Mouse (Mus musculus) small intestine, adult 2 months (tissue): Measurements from ENCODE around the gene Meis2. TPM values are rescaled to one million over a fixed set of nuclear protein-coding genes. Genes with fewer than 3 reads are reported as not detected.

Experiments
- H3K27ac ChIP-seq: fragments of 200-500 bp; 2 replicates; pipeline ENCODE4 v1.5.1; 2012; ENCODE audit warnings: low read depth, low read length, control low read depth, inconsistent platforms; ENCODE audit not compliant: insufficient read depth
- H3K27me3 ChIP-seq: fragments of 200-500 bp; 2 replicates; pipeline ENCODE4 v1.6.1; 2012; ENCODE audit warnings: mild to moderate bottlenecking, moderate library complexity, low read length, inconsistent platforms; ENCODE audit not compliant: control insufficient read depth, insufficient read depth
- H3K36me3 ChIP-seq: fragments of 200-500 bp; 2 replicates; pipeline ENCODE4 v1.6.1; 2012; ENCODE audit warnings: mild to moderate bottlenecking, low read length, control low read depth, inconsistent platforms; ENCODE audit not compliant: control insufficient read depth, insufficient read depth
- H3K4me1 ChIP-seq: fragments of 200-500 bp; 2 replicates; pipeline ENCODE4 v1.6.1; 2012; ENCODE audit warnings: low read length, inconsistent platforms, mixed read lengths; ENCODE audit not compliant: control insufficient read depth, insufficient read depth, insufficient read length
- H3K4me3 ChIP-seq: fragments of 200-500 bp; 2 replicates; pipeline ENCODE4 v1.5.1; 2012; ENCODE audit warnings: low read depth, mild to moderate bottlenecking, control low read depth, inconsistent platforms, low read length, moderate library complexity
- CTCF ChIP-seq: fragments of 200-500 bp; IDR thresholded peaks from 2 replicates; pipeline ENCODE4 v1.5.1; 2012; ENCODE audit warnings: low read depth, mild to moderate bottlenecking, control low read depth, inconsistent platforms, low read length, moderate library complexity, mixed read lengths; ENCODE audit not compliant: insufficient replicate concordance, insufficient read length; ENCODE audit errors: extremely low read depth
- POLR2A ChIP-seq: fragments of 200-500 bp; IDR thresholded peaks from 2 replicates; pipeline ENCODE4 v1.6.1; 2012; ENCODE audit warnings: low read depth, mild to moderate bottlenecking, control low read depth, inconsistent platforms, low read length, moderate library complexity
- WGBS: fragments of 180-500 bp; shearing (Covaris S2); methylation state at CpG from one replicate; pipeline ENCODE4 v1.1.7; 2018; 5-methylcytosine and 5-hydroxymethylcytosine counted together
- polyA plus RNA-seq: library from polyadenylated mRNA; depleted of rRNA; stranded (reverse); fragments of >200 nt; gene quantifications from 2 replicates; pipeline ENCODE4 v1.2.3, GENCODE M21; 2012

Gene Meis2
- polyA plus RNA-seq, 1 experiment = 3.9 TPM

GRCm38 (mm10) chr2:115858927-115859326 lies 206.7 kb downstream of the Meis2 start:
- no peaks in the 10 kb centered on the region for H3K36me3 ChIP-seq
- H3K4me3 ChIP-seq = no peak overlapping the region
- peaks cover 64% of the 10 kb centered on the region for H3K27me3 ChIP-seq
- 29% methylated on average over 10 of the region's 10 CpGs for WGBS
- H3K4me1 ChIP-seq = peaks cover 4% of the 10 kb centered on the region; the same call in 1 of the 2 replicates
- no peak overlapping the region for H3K27ac ChIP-seq
- no peak for TF ChIP-seq CTCF
- TF ChIP-seq POLR2A = no peak

GRCm38 (mm10) chr2:115858246-115858645 lies 207.4 kb downstream of the Meis2 start:
- Histone ChIP-seq H3K4me3 (no peak overlapping the region), H3K36me3 (no peaks in the 10 kb centered on the region)
- WGBS = 50% methylated on average over 8 of the region's 8 CpGs

GRCm38 (mm10) chr2:115857123-115858080 lies 208.2 kb downstream of the Meis2 start:
- no peak overlapping the region for H3K4me3 ChIP-seq
- H3K4me1 ChIP-seq = peaks cover 7% of the 10 kb centered on the region; the same call in 1 of the 2 replicates
- no peak overlapping the region for H3K27ac ChIP-seq
- H3K27me3 ChIP-seq = peaks cover 68% of the 10 kb centered on the region
- TF ChIP-seq CTCF (no peak), POLR2A (no peak)
- H3K36me3 ChIP-seq = no peaks in the 10 kb centered on the region
- 48% methylated on average over 11 of the region's 11 CpGs for WGBS

More at GRCm38 (mm10) chr2:115858246-115858645, 207.4 kb downstream of the Meis2 start:
- H3K27me3 ChIP-seq = peaks cover 62% of the 10 kb centered on the region
- H3K27ac ChIP-seq = no peak overlapping the region
- TF ChIP-seq CTCF (no peak), POLR2A (no peak)
- peaks cover 4% of the 10 kb centered on the region; the same call in 1 of the 2 replicates for H3K4me1 ChIP-seq

GRCm38 (mm10) chr2:115856401-115857073 lies 209.1 kb downstream of the Meis2 start:
- Histone ChIP-seq H3K4me3 (no peak overlapping the region), H3K4me1 (peaks cover 7% of the 10 kb centered on the region; the same call in 1 of the 2 replicates), H3K27me3 (peaks cover 71% of the 10 kb centered on the region), H3K27ac (no peak overlapping the region), H3K36me3 (no peaks in the 10 kb centered on the region)
- no peak for TF ChIP-seq CTCF
- no peak for TF ChIP-seq POLR2A
- WGBS = 11% methylated on average over 13 of the region's 13 CpGs

GRCm38 (mm10) chr2:115855511-115856400 lies 209.9 kb downstream of the Meis2 start:
- TF ChIP-seq POLR2A (no peak), CTCF (peak; percentile 81)
- peaks cover 7% of the 10 kb centered on the region; the same call in 1 of the 2 replicates for H3K4me1 ChIP-seq
- H3K4me3 ChIP-seq = 0 out of 2 replicates have a peak overlapping the region, but pooled peaks have one; percentile 9
- H3K27ac ChIP-seq = no peak overlapping the region
- WGBS = 2% methylated on average over 33 of the region's 33 CpGs
- H3K27me3 ChIP-seq = peaks cover 66% of the 10 kb centered on the region
- H3K36me3 ChIP-seq = no peaks in the 10 kb centered on the region

- peaks cover 3% of the 10 kb centered on the region; the same call in 1 of the 2 replicates for H3K4me1 ChIP-seq
- no peak overlapping the region for H3K4me3 ChIP-seq
- 10% methylated on average over 25 of the region's 25 CpGs for WGBS
- H3K36me3 ChIP-seq = no peaks in the 10 kb centered on the region
- peaks cover 58% of the 10 kb centered on the region for H3K27me3 ChIP-seq
- TF ChIP-seq CTCF (no peak), POLR2A (no peak)
- no peak overlapping the region for H3K27ac ChIP-seq
Observed at GRCm38 (mm10) chr2:115854828-115855311, 210.8 kb downstream of the Meis2 start.
